In genomic region chr1:135346891-135347290, GRCm38 (mm10) we compare ENCODE assay signal across 17 mouse cellular contexts. TPM values are rescaled to one million over a fixed set of nuclear protein-coding genes. Genes with fewer than 3 reads are reported as not detected.
DNase-seq lines count a peak whose midpoint lies in the region; ATAC-seq and TF ChIP-seq lines count a peak whose summit lies in the region.
"Had no signal": no experiment of that assay in that cellular context is flagged by ENCODE, and none has a peak within 500 bp of the region (broad histone marks: within the 10 kb centered on the region; RNA-seq: fewer than 3 reads in every experiment).

No protein-coding gene starts in this region.

- H3K27ac ChIP-seq in intestine, embryonic 15.5 days: 0 out of 2 replicates have a peak overlapping the region, but pooled peaks have one; percentile 4
- no peak overlapping the region for H3K27ac ChIP-seq in intestine, postnatal 0 days (ENCODE audit: low read depth, low read length)
- peak overlapping the region; percentile 80 for H3K27ac ChIP-seq in testis, adult 2 months (ENCODE audit: control insufficient read depth, insufficient read depth, low read depth, low read length)
- peak overlapping the region; percentile 33 for H3K27ac ChIP-seq in olfactory bulb, adult 2 months (ENCODE audit: insufficient read depth, low read depth, low read length)
- no peak overlapping the region for H3K27ac ChIP-seq in hindbrain, embryonic 13.5 days
- H3K27ac ChIP-seq: hindbrain, postnatal 0 days had no signal

- TF ChIP-seq POLR2A in testis, adult 2 months (IDR thresholded peaks at IDR 0.05; ENCODE audit: control insufficient read depth, low read depth, low read length): no peak
- no peak for TF ChIP-seq POLR2A in olfactory bulb, adult 2 months (IDR thresholded peaks at IDR 0.05; ENCODE audit: insufficient read depth, low read depth, low read length)

- no peak for ATAC-seq in intestine, embryonic 15.5 days
- ATAC-seq in intestine, postnatal 0 days: no peak
- no peak for ATAC-seq in hindbrain, embryonic 13.5 days (ENCODE audit: low FRiP score)
- ATAC-seq: hindbrain, postnatal 0 days; liver, postnatal 0 days had no signal

- DNase-seq in testis, postnatal 10 days (ENCODE audit: low spot score): no peak
- no peak for DNase-seq in frontal cortex, postnatal 14 days (ENCODE audit: low spot score in 2 of 2)
- DNase-seq: adrenal gland, adult 2 months; embryo, embryonic 11 days; kidney, adult 8-10 months; kidney, postnatal 4 days; liver; liver, postnatal 0 days; thymus, adult 18-20 months had no signal

- H3K9ac ChIP-seq in intestine, embryonic 15.5 days: no peak overlapping the region
- no peak overlapping the region for H3K9ac ChIP-seq in intestine, postnatal 0 days (ENCODE audit: low read depth, low read length)
- no peak overlapping the region for H3K9ac ChIP-seq in hindbrain, embryonic 13.5 days
- H3K9ac ChIP-seq: embryonic facial prominence, embryonic 15.5 days; liver, postnatal 0 days had no signal

- H3K4me2 ChIP-seq in intestine, embryonic 15.5 days (replicated peaks): no peak overlapping the region
- no peak overlapping the region for H3K4me2 ChIP-seq in intestine, postnatal 0 days (replicated peaks; ENCODE audit: low read depth)
- H3K4me2 ChIP-seq in hindbrain, embryonic 13.5 days: no peak overlapping the region
- H3K4me2 ChIP-seq: embryonic facial prominence, embryonic 15.5 days had no signal

- no peaks in the 10 kb centered on the region for H3K4me1 ChIP-seq in intestine, embryonic 15.5 days (replicated peaks)
- H3K4me1 ChIP-seq in intestine, postnatal 0 days (replicated peaks; ENCODE audit: control insufficient read depth, insufficient read depth, low read length): peaks cover 4% of the 10 kb centered on the region; the same call in 1 of the 2 replicates
- peaks cover 8% of the 10 kb centered on the region for H3K4me1 ChIP-seq in testis, adult 2 months (ENCODE audit: control insufficient read depth, insufficient read depth, low read length)
- H3K4me1 ChIP-seq in olfactory bulb, adult 2 months (ENCODE audit: control insufficient read depth, insufficient read depth, low read length): peaks cover 14% of the 10 kb centered on the region
- 0 out of 2 replicates have a peak, but pooled peaks cover 9% of the 10 kb centered on the region for H3K4me1 ChIP-seq in hindbrain, embryonic 13.5 days (replicated peaks)

- H3K4me3 ChIP-seq in intestine, embryonic 15.5 days (replicated peaks): no peak overlapping the region
- H3K4me3 ChIP-seq in intestine, postnatal 0 days (ENCODE audit: low read depth, low read length): no peak overlapping the region
- H3K4me3 ChIP-seq in testis, adult 2 months (ENCODE audit: control insufficient read depth, low read depth, low read length): no peak overlapping the region
- H3K4me3 ChIP-seq in olfactory bulb, adult 2 months (ENCODE audit: insufficient read depth, low read depth, low read length): no peak overlapping the region
- no peak overlapping the region for H3K4me3 ChIP-seq in hindbrain, embryonic 13.5 days
- H3K4me3 ChIP-seq: embryonic facial prominence, embryonic 15.5 days; megakaryocyte, embryonic 14.5 days had no signal

- no peaks in the 10 kb centered on the region for H3K9me3 ChIP-seq in intestine, embryonic 15.5 days
- H3K9me3 ChIP-seq in intestine, postnatal 0 days (ENCODE audit: control insufficient read depth): no peaks in the 10 kb centered on the region
- no peaks in the 10 kb centered on the region for H3K9me3 ChIP-seq in hindbrain, embryonic 13.5 days
- H3K9me3 ChIP-seq: embryonic facial prominence, embryonic 15.5 days; megakaryocyte, embryonic 14.5 days had no signal

- H3K27me3 ChIP-seq in intestine, embryonic 15.5 days (replicated peaks): no peaks in the 10 kb centered on the region
- no peaks in the 10 kb centered on the region for H3K27me3 ChIP-seq in intestine, postnatal 0 days (replicated peaks; ENCODE audit: control insufficient read depth, insufficient read depth, low read length)
- no peaks in the 10 kb centered on the region for H3K27me3 ChIP-seq in testis, adult 2 months (ENCODE audit: control insufficient read depth, insufficient read depth, low read length)
- H3K27me3 ChIP-seq in hindbrain, embryonic 13.5 days: no peaks in the 10 kb centered on the region
- H3K27me3 ChIP-seq: embryonic facial prominence, embryonic 15.5 days had no signal

- 61% methylated on average over 3 of the region's 3 CpGs for WGBS in intestine, embryonic 15.5 days
- WGBS in intestine, postnatal 0 days: 62% methylated on average over 3 of the region's 3 CpGs
- WGBS in olfactory bulb, adult 2 months: 72% methylated on average over 3 of the region's 3 CpGs
- 74% methylated on average over 3 of the region's 3 CpGs for WGBS in hindbrain, embryonic 13.5 days

- no peak for TF ChIP-seq CTCF in intestine, postnatal 0 days (IDR thresholded peaks at IDR 0.05; ENCODE audit: low read depth)
- no peak for TF ChIP-seq CTCF in testis, adult 2 months (IDR thresholded peaks at IDR 0.05; ENCODE audit: control insufficient read depth, insufficient read depth, insufficient replicate concordance, low read depth, low read length)
- no peak for TF ChIP-seq CTCF in olfactory bulb, adult 2 months (IDR thresholded peaks at IDR 0.05; ENCODE audit: insufficient read depth, low read depth, low read length)

- H3K36me3 ChIP-seq in intestine, embryonic 15.5 days: no peaks in the 10 kb centered on the region
- H3K36me3 ChIP-seq in intestine, postnatal 0 days (ENCODE audit: control insufficient read depth, insufficient read depth): no peaks in the 10 kb centered on the region
- H3K36me3 ChIP-seq in testis, adult 2 months (ENCODE audit: control insufficient read depth, insufficient read depth, low read length): no peaks in the 10 kb centered on the region
- no peaks in the 10 kb centered on the region for H3K36me3 ChIP-seq in hindbrain, embryonic 13.5 days
- H3K36me3 ChIP-seq: embryonic facial prominence, embryonic 15.5 days had no signal

RNA-seq across cellular contexts. Expression of gene Lmod1, which starts 22.3 kb away (rescaled TPM):
- 11.1 and 11.2 TPM in 2 replicates for polyA plus RNA-seq in intestine, embryonic 15.5 days (2015; fragmentation: Nextera tagmentation; extraction: Ambion mirVana)
- 11.8 and 13.5 TPM in 2 replicates for polyA plus RNA-seq in intestine, postnatal 0 days (2015; fragmentation: Nextera tagmentation; extraction: Ambion mirVana)
- 1.7 and 2.9 TPM in 2 replicates for polyA plus RNA-seq in testis, adult 2 months (2012; rRNA removed)
- not detected in 2 replicates for polyA plus RNA-seq in olfactory bulb, adult 2 months (2012; ENCODE audit: insufficient read depth, insufficient read length, low replicate concordance, missing spikeins)
- polyA plus RNA-seq in hindbrain, embryonic 13.5 days (2015; fragmentation: Nextera tagmentation; extraction: Ambion mirVana): 0.29 and 0.31 TPM in 2 replicates

RNA-seq across cellular contexts. Expression of gene Shisa4, which starts 28.1 kb away (rescaled TPM):
- polyA plus RNA-seq in intestine, embryonic 15.5 days (2015; fragmentation: Nextera tagmentation; extraction: Ambion mirVana): 29.5 and 30.2 TPM in 2 replicates
- 12.4 and 13.1 TPM in 2 replicates for polyA plus RNA-seq in intestine, postnatal 0 days (2015; fragmentation: Nextera tagmentation; extraction: Ambion mirVana)
- 0.38 and 1.1 TPM in 2 replicates for polyA plus RNA-seq in testis, adult 2 months (2012; rRNA removed)
- polyA plus RNA-seq in olfactory bulb, adult 2 months (2012; ENCODE audit: insufficient read depth, insufficient read length, low replicate concordance, missing spikeins): not detected in 2 replicates
- 84.2 and 89.9 TPM in 2 replicates for polyA plus RNA-seq in hindbrain, embryonic 13.5 days (2015; fragmentation: Nextera tagmentation; extraction: Ambion mirVana)

RNA-seq across cellular contexts. Expression of gene Timm17a, which starts 33.3 kb away (rescaled TPM):
- polyA plus RNA-seq in intestine, embryonic 15.5 days (2015; fragmentation: Nextera tagmentation; extraction: Ambion mirVana): 246 and 278 TPM in 2 replicates
- 257 and 271 TPM in 2 replicates for polyA plus RNA-seq in intestine, postnatal 0 days (2015; fragmentation: Nextera tagmentation; extraction: Ambion mirVana)
- polyA plus RNA-seq in testis, adult 2 months (2012; rRNA removed): 69.1 and 73.2 TPM in 2 replicates
- not detected in 2 replicates for polyA plus RNA-seq in olfactory bulb, adult 2 months (2012; ENCODE audit: insufficient read depth, insufficient read length, low replicate concordance, missing spikeins)
- polyA plus RNA-seq in hindbrain, embryonic 13.5 days (2015; fragmentation: Nextera tagmentation; extraction: Ambion mirVana): 145 and 164 TPM in 2 replicates

Comparison
In these comparisons a context has a peak if more than half of its experiments do, and no peak if none do; other contexts are left out.
1. H3K27ac ChIP-seq: peak in intestine, embryonic 15.5 days (single experiment), testis, adult 2 months (single experiment) and olfactory bulb, adult 2 months (single experiment); none in intestine, postnatal 0 days (single experiment) and hindbrain, embryonic 13.5 days (single experiment).